Mouse (Mus musculus): Measurements from ENCODE around the gene Pm20d1. TPM values are rescaled to one million over a fixed set of nuclear protein-coding genes. Genes with fewer than 3 reads are reported as not detected.

The Pm20d1 gene
- polyA plus RNA-seq, 1 experiment, result 0.01 TPM

DNA sequence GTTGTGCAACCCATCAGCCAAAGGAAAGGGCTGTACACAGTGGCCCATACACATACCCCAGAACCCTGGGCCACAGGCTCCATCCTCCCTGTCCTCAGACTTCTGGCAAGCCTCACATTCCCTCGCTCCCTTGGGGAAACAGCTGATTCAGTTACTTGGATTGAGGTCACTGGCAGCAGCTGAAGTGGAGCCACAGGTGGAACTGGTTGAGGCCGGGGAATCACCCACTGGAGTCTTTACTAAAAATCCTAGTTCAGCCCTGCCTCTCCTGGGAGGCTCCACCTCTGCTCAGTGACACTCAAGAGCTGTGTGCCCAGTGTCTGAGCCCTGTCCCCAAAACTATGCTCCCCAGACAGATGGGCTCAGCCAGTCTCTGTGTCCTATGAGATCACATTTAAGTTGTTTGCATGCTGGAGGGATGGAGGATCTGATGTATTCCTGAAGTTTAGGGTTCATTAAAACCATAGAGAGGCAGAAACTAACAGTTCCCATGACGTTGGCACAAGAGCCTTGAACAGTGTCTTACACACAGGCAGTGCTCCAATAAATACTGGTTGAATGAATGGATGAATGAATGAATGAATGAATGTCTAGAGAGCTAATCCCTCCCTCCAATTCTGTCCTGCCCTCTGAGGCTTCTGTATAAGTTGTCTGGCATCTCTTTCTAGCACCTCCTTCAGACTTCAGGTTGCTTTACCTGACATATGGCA, 45.8 kb upstream of the Pm20d1 start:
- no peak for TF ChIP-seq E2F4 (IDR thresholded peaks at IDR 0.05; ENCODE audit: insufficient read depth)
- peak; percentile 94 to 99 (median 98) for TF ChIP-seq MYOD1 (IDR thresholded peaks at IDR 0.05; ENCODE audit: control insufficient read depth in 1 of 3, insufficient read length in 2 of 3, low read depth in 2 of 3)
- 0 out of 2 replicates have a peak, but pooled peaks have one; percentile 35 for TF ChIP-seq CEBPB (IDR thresholded peaks at IDR 0.05; ENCODE audit: insufficient read depth, poor library complexity, severe bottlenecking)
- no peak for TF ChIP-seq USF1 (IDR thresholded peaks at IDR 0.05; ENCODE audit: low read depth)
- TF ChIP-seq REST (IDR thresholded peaks at IDR 0.05; ENCODE audit: insufficient read depth, insufficient read length), result no peak
- TF ChIP-seq POLR2A (IDR thresholded peaks at IDR 0.05; ENCODE audit: insufficient read length, low read depth), result no peak
- TF ChIP-seq TCF3 (IDR thresholded peaks at IDR 0.05; ENCODE audit: insufficient read length, low read depth), result peak; percentile 93
- no peak for TF ChIP-seq MAX (IDR thresholded peaks at IDR 0.05; ENCODE audit: low read depth)
- TF ChIP-seq MYOG (IDR thresholded peaks at IDR 0.05; ENCODE audit: control insufficient read depth in 1 of 3, insufficient read depth in 1 of 3, insufficient read length in 2 of 3, low read depth in 2 of 3), result peak; percentile 95 to 99 (median 97)
- TF ChIP-seq TCF12 (IDR thresholded peaks at IDR 0.05; ENCODE audit: insufficient read depth, poor library complexity, severe bottlenecking), result peak; percentile 96
- no peak for TF ChIP-seq POLR2AphosphoS2 (IDR thresholded peaks at IDR 0.05; ENCODE audit: insufficient read length, low read depth)
- TF ChIP-seq SRF (IDR thresholded peaks at IDR 0.05; ENCODE audit: control insufficient read depth, insufficient read length, low read depth), result no peak
- no peak overlapping the region for H3K4me3 ChIP-seq
- no peaks in the 10 kb centered on the region for H3K27me3 ChIP-seq (ENCODE audit: control insufficient read depth, insufficient read depth, insufficient read length)
- no peak overlapping the region for H3ac ChIP-seq (ENCODE audit: control insufficient read depth, insufficient read length)
- no peaks in the 10 kb centered on the region for H3K36me3 ChIP-seq (ENCODE audit: control insufficient read depth, insufficient read depth)
- H3K4me2 ChIP-seq (ENCODE audit: low read depth), result peak overlapping the region; percentile 66
- H3K79me2 ChIP-seq (ENCODE audit: control insufficient read depth, insufficient read depth), result no peaks in the 10 kb centered on the region

- TF ChIP-seq POLR2AphosphoS2 (IDR thresholded peaks at IDR 0.05; ENCODE audit: insufficient read length, low read depth), result no peak
- TF ChIP-seq MYOG (IDR thresholded peaks at IDR 0.05; ENCODE audit: control insufficient read depth in 1 of 3, insufficient read depth in 1 of 3, insufficient read length in 2 of 3, low read depth in 2 of 3), result peak in 1 of 3 experiments; percentile 61
- TF ChIP-seq REST (IDR thresholded peaks at IDR 0.05; ENCODE audit: insufficient read depth, insufficient read length), result no peak
- no peak for TF ChIP-seq TCF3 (IDR thresholded peaks at IDR 0.05; ENCODE audit: insufficient read length, low read depth)
- TF ChIP-seq POLR2A (IDR thresholded peaks at IDR 0.05; ENCODE audit: insufficient read length, low read depth), result no peak
- TF ChIP-seq E2F4 (IDR thresholded peaks at IDR 0.05; ENCODE audit: insufficient read depth), result no peak
- TF ChIP-seq TCF12 (IDR thresholded peaks at IDR 0.05; ENCODE audit: insufficient read depth, poor library complexity, severe bottlenecking), result no peak
- no peak for TF ChIP-seq USF1 (IDR thresholded peaks at IDR 0.05; ENCODE audit: low read depth)
- TF ChIP-seq CEBPB (IDR thresholded peaks at IDR 0.05; ENCODE audit: insufficient read depth, poor library complexity, severe bottlenecking), result peak; percentile 70
- no peak for TF ChIP-seq SRF (IDR thresholded peaks at IDR 0.05; ENCODE audit: control insufficient read depth, insufficient read length, low read depth)
- TF ChIP-seq MYOD1 (IDR thresholded peaks at IDR 0.05; ENCODE audit: control insufficient read depth in 1 of 3, insufficient read length in 2 of 3, low read depth in 2 of 3), result peak in 2 of 3 experiments; percentile 29 to 50
- no peak for TF ChIP-seq MAX (IDR thresholded peaks at IDR 0.05; ENCODE audit: low read depth)
- H3K4me2 ChIP-seq (ENCODE audit: low read depth), result peak overlapping the region; percentile 66
- no peaks in the 10 kb centered on the region for H3K27me3 ChIP-seq (ENCODE audit: control insufficient read depth, insufficient read depth, insufficient read length)
Observed at GRCm38 (mm10) chr1:131751891-131752311, 45.3 kb upstream of the Pm20d1 start.

GRCm38 (mm10) chr1:131754212-131754829, 42.9 kb upstream of the Pm20d1 start:
- H3K79me2 ChIP-seq (ENCODE audit: control insufficient read depth, insufficient read depth), result no peaks in the 10 kb centered on the region
- no peak for TF ChIP-seq REST (IDR thresholded peaks at IDR 0.05; ENCODE audit: insufficient read depth, insufficient read length)
- no peak for TF ChIP-seq USF1 (IDR thresholded peaks at IDR 0.05; ENCODE audit: low read depth)
- no peak for TF ChIP-seq E2F4 (IDR thresholded peaks at IDR 0.05; ENCODE audit: insufficient read depth)
- no peak for TF ChIP-seq TCF12 (IDR thresholded peaks at IDR 0.05; ENCODE audit: insufficient read depth, poor library complexity, severe bottlenecking)
- H3K4me3 ChIP-seq, result no peak overlapping the region
- no peaks in the 10 kb centered on the region for H3K36me3 ChIP-seq (ENCODE audit: control insufficient read depth, insufficient read depth)
- H3K27me3 ChIP-seq (ENCODE audit: control insufficient read depth, insufficient read depth, insufficient read length), result no peaks in the 10 kb centered on the region
- H3ac ChIP-seq (ENCODE audit: control insufficient read depth, insufficient read length), result no peak overlapping the region
- H3K4me2 ChIP-seq (ENCODE audit: low read depth), result peak overlapping the region; percentile 16

More at GRCm38 (mm10) chr1:131751891-131752311, 45.3 kb upstream of the Pm20d1 start:
- H3K4me3 ChIP-seq, result no peak overlapping the region
- no peaks in the 10 kb centered on the region for H3K79me2 ChIP-seq (ENCODE audit: control insufficient read depth, insufficient read depth)
- no peaks in the 10 kb centered on the region for H3K36me3 ChIP-seq (ENCODE audit: control insufficient read depth, insufficient read depth)
- H3ac ChIP-seq (ENCODE audit: control insufficient read depth, insufficient read length), result no peak overlapping the region

- no peak overlapping the region for H3K4me3 ChIP-seq
Observed at GRCm38 (mm10) chr1:131754916-131755315, 42.3 kb upstream of the Pm20d1 start.

More at GRCm38 (mm10) chr1:131754916-131755315, 42.3 kb upstream of the Pm20d1 start:
- Histone ChIP-seq H3K27me3 (ENCODE audit: control insufficient read depth, insufficient read depth, insufficient read length) (no peaks in the 10 kb centered on the region), H3K36me3 (ENCODE audit: control insufficient read depth, insufficient read depth) (no peaks in the 10 kb centered on the region), H3K79me2 (ENCODE audit: control insufficient read depth, insufficient read depth) (no peaks in the 10 kb centered on the region), H3ac (ENCODE audit: control insufficient read depth, insufficient read length) (no peak overlapping the region), H3K4me2 (ENCODE audit: low read depth) (peak overlapping the region; percentile 16)
- TF ChIP-seq MAX (IDR thresholded peaks at IDR 0.05; ENCODE audit: low read depth) (no peak), CEBPB (IDR thresholded peaks at IDR 0.05; ENCODE audit: insufficient read depth, poor library complexity, severe bottlenecking) (no peak), USF1 (IDR thresholded peaks at IDR 0.05; ENCODE audit: low read depth) (no peak), POLR2AphosphoS2 (IDR thresholded peaks at IDR 0.05; ENCODE audit: insufficient read length, low read depth) (no peak), TCF3 (IDR thresholded peaks at IDR 0.05; ENCODE audit: insufficient read length, low read depth) (no peak), E2F4 (IDR thresholded peaks at IDR 0.05; ENCODE audit: insufficient read depth) (no peak), SRF (IDR thresholded peaks at IDR 0.05; ENCODE audit: control insufficient read depth, insufficient read length, low read depth) (no peak), MYOD1 (IDR thresholded peaks at IDR 0.05; ENCODE audit: control insufficient read depth in 1 of 3, insufficient read length in 2 of 3, low read depth in 2 of 3) (peak in 2 of 3 experiments; percentile 85 to 89), REST (IDR thresholded peaks at IDR 0.05; ENCODE audit: insufficient read depth, insufficient read length) (no peak), MYOG (IDR thresholded peaks at IDR 0.05; ENCODE audit: control insufficient read depth in 1 of 3, insufficient read depth in 1 of 3, insufficient read length in 2 of 3, low read depth in 2 of 3) (peak in 2 of 3 experiments; percentile 59 to 85), POLR2A (IDR thresholded peaks at IDR 0.05; ENCODE audit: insufficient read length, low read depth) (no peak), TCF12 (IDR thresholded peaks at IDR 0.05; ENCODE audit: insufficient read depth, poor library complexity, severe bottlenecking) (peak; percentile 37)
